Mouse (Mus musculus): ENCODE data around the gene Kif13a. TPM values are rescaled to one million over a fixed set of nuclear protein-coding genes. Genes with fewer than 3 reads are reported as not detected.

Kif13a gene
- total RNA-seq, 4 experiments from 2014 or later = 88.4 to 103 (median 97.4) TPM

DNA sequence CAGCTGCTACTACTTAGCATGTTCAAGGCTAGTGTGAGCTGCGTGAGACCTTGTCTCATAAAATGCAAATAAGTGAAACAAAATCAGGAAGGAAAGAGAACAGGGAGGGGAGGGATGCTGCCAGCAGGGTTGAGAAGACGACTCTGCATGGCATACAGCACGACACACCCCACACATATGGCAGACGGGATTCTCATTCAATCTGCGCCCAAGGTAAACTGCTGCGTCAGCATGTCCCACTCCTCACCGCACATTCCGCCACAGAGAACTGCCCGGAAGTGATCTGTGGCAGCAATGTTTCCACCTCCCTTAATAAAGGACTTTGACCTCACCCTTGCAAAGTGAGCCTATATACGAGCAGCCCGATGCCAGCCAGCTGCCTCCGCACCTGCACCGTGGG is 4.0 kb downstream of the Kif13a start:
- DNase-seq (ENCODE audit: low spot score in 2 of 2) = no peak

DNA sequence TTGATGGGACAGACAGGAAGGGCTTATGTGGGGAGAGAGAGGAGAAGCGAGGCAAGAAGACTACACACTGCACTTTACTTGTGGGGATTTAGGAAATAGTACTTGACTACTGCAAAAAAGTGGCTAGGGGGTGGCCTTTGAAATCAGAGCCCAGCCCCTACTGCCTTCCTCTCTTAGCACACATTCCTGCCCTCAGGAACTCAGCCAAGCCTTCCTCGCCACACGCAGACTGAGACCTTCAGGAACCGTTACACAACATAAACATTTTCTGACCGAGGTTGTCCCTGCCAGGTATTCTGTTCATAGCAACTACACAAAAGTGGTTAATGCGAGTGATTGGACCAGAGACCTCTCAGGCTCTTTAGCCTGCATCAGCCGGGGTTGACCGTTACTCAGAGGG is 8.1 kb downstream of the Kif13a start:
- DNase-seq (ENCODE audit: low spot score in 2 of 2) = no peak

- no peak for DNase-seq (ENCODE audit: low spot score in 2 of 2)
Measured at GRCm38 (mm10) chr13:46919797-46920196, 9.9 kb downstream of the Kif13a start.

GRCm38 (mm10) chr13:46918509-46918908 is 11.2 kb downstream of the Kif13a start:
- DNase-seq (ENCODE audit: low spot score in 2 of 2) = no peak

- no peak for DNase-seq (ENCODE audit: low spot score in 2 of 2)
Measured at GRCm38 (mm10) chr13:46911960-46912359, 17.7 kb downstream of the Kif13a start.

DNA sequence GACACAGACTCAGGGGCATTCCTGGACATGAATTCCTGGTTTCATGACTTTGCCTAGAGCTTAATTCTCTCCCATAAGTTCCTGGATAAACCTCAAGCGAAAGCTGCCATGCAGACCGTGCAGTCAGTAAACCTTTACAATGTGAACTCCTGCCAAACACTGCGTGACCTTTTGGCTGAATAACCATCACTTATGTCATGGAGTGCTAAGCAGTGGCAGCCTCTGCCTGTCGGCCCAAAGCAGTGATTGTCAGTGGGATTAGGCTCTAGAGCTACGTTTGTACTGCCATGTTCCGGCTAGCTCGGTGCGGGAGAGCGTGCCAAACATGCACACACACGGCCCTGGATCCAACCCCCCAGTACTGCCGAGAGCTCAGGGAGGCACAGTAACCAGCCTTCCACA is 18.6 kb downstream of the Kif13a start:
- no peak for DNase-seq (ENCODE audit: low spot score in 2 of 2)

DNA sequence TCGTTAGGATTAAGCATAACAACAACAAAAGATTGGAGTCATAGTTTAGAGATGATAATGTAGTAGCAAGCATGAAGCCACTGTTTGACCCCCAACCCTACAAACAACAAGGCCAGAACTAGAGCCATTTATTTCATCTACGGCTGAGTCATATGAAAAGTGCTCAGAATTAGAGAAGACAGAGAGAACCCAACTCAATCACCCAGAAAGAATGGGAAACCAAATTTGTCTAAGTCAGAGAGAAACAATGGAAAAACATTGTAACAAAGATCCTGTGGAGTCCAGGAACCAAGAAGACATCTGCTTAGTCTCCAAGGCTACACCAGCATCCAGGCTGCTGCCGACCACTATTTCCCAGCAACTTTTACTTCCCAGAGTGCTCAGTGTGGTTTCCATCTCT is 19.7 kb downstream of the Kif13a start:
- no peak for DNase-seq (ENCODE audit: low spot score in 2 of 2)

DNA sequence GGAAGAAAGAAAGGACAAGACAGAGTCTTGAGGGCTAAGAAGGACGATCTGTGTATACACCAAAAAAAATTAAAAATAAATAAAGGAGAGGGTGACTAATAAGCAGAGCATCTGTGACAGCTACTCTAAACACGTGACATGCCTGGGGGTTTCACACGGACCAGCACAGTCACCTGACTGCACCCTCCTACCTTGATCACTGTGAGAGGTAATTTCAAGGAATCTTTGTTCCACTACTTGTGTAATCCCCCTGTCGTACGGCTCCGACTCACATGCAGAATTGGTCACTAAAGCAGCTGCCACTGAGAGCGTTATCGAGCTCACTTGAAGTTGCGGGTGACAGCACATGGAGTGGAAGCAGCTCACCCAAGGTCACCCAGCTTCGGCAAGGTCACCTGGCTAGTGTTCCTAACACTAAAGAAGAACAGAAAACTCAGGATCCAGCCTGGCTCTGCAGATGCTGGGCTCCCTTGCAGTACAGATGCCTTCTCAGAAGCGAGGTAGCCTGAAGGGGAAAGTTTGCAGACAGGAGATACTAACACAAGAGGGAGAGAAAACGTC is 20.6 kb downstream of the Kif13a start:
- no peak for DNase-seq (ENCODE audit: low spot score in 2 of 2)

DNA sequence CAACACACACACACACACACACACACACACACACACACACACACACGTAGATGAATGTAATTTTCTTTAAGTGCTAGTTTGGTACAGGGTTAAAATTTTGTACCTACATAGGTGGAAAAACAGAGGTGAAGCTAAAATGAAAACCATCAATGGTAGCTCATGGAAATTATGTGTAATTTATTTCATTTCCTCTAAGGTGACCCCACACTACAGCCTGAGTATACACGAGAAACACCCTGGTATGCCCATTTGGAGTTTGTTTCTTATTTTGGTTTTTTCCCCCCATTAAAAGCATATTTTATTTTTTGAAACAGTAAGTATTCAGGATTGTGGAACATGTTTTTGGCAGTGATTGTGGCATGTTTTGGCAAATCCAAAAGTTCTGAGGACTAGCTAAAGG is 21.3 kb downstream of the Kif13a start:
- DNase-seq (ENCODE audit: low spot score in 2 of 2) = no peak

- no peak for DNase-seq (ENCODE audit: low spot score in 2 of 2)
Measured at GRCm38 (mm10) chr13:46907861-46908260, 21.8 kb downstream of the Kif13a start.

DNA sequence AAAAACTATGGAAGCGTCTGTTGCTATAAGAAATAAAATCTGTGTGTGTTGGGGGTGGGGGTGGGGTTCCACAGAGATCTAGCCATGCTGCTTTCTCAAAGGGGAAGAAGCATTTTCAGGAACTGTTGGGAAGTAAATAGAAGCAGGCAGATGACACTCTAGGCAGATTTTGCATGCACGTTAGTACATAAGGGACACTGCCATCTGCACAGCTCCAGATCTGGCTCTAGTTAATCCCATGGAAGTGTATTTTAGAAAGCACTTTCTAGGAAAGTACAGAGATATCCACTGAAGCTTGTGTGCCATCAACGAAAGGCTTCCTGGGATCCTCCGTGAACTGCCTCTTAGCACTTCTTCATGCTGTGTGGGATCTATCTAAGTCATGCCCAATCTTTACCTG is 22.6 kb downstream of the Kif13a start:
- no peak for DNase-seq (ENCODE audit: low spot score in 2 of 2)

GRCm38 (mm10) chr13:46905971-46906370 is 23.7 kb downstream of the Kif13a start:
- DNase-seq (ENCODE audit: low spot score in 2 of 2) = no peak

DNA sequence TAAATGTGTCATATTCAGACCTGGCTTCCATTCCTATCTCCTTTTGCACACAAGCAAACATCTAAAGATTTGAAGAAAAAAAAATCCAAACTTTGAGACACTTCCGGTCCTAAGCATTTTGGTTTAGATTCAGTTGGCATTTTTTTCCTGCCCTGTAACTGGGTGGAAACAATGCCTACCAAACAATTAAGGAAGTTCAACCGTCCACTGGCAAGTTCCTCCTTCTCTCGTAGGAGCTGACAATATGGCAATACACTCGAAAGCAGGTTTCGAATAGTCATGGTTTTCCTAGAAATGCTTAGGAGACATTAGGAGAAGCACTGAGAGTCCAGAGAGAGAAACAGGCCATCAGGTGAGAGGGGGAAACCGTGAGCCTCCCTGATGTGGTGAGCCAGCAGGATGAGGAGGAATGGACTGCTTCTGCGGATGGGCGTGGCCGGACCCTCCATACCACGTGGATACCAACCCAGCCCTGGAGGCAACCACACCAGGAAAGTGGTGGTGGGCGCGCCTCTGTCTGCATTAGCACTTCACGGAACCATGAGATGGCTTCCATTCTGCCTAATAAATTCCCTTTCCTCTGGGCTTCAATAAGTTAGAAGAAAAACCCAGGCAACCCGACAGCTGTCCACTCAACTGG is 24.6 kb downstream of the Kif13a start:
- no peak for DNase-seq (ENCODE audit: low spot score in 2 of 2)

- DNase-seq (ENCODE audit: low spot score in 2 of 2) = no peak
Measured at GRCm38 (mm10) chr13:46902568-46903255, 27.0 kb downstream of the Kif13a start.

DNA sequence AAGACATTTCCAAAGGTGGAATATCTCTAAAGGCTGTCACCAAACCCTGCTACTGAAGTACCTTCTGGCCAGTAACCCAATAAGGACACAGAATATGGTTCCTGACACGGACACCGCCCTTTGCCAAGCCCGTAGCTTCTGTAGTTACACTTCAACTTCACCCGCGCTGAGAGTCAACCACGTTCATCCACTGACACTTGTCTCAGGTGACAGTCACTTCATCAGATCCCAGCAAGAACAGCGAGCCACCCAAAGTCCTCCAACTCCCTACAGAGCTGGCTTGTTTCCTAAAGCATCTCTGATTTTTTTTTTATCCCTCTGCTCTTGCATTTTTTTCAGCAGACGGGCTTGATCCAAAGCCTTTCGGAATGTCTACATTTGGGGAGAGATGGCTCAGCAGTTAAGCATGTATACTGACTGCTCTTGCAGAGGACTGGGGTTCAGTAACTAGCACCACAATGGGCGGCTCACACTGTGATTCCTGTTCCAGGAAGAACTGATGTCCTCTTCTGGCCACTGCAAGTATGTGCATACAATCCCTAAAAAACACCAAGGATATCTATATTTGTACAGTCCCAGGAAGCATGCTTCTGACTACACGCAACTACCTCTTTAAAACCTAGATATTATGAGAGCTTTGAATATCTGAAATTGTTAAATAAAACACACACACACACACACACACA is 28.7 kb downstream of the Kif13a start:
- no peak for DNase-seq (ENCODE audit: low spot score in 2 of 2)

- DNase-seq (ENCODE audit: low spot score in 2 of 2) = no peak
Measured at GRCm38 (mm10) chr13:46898837-46899236, 30.8 kb downstream of the Kif13a start.

- no peak for DNase-seq (ENCODE audit: low spot score in 2 of 2)
Measured at GRCm38 (mm10) chr13:46898411-46898810, 31.3 kb downstream of the Kif13a start.

DNA sequence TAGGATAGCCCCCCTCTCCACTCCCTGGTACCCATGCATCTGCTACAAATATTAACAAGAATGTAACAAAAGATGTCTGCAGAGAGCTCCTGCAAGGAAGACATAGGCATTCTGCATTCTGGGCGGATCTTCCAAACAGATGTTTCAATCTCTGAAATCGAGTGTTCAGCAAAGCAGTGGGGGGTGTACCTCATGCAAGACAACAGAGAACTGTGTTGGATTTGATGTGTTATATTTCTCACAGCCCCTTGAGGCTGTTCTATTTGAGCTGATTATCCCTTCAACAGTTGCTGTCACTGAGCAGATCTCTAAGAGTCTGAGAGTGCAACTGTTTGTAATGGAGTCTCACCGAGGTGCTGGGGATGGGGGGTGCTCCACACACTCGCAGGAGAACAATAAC is 37.3 kb downstream of the Kif13a start:
- no peak for DNase-seq (ENCODE audit: low spot score in 2 of 2)

GRCm38 (mm10) chr13:46888150-46888683 is 41.5 kb downstream of the Kif13a start:
- no peak for DNase-seq (ENCODE audit: low spot score in 2 of 2)

DNA sequence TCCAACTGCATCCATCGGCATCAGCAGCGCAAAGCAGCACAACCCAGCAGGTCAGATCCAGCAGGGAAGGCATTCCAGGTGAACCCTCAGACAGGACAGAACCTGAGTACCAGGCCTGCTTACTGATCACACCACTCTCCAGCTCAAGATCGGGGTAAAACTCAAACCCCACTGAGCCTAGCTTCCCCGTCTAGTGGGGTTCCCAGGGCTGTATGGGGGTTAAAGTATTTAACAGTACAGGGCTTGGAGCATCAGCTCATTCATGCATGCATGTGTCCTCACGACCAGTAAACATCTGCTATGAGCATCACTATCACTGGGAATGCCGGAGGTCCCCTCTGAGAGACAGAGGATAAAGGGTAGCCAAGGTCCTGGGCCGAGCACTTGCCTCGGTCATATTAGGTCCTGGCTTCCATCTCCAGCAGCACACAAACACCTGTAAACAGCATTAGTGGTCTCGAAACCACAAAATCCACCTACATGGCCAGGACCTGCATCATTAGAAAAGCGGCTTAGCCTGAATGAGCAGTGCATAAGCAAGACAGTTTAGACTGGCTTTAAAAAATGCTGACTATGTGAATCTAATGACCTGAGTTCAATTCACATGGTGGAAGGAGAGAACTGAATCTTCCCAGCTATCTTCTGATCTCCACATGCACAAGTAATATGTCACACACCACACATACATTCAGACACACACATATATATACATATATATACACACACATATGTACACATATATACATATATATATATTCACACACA is 43.0 kb downstream of the Kif13a start:
- no peak for DNase-seq (ENCODE audit: low spot score in 2 of 2)

DNA sequence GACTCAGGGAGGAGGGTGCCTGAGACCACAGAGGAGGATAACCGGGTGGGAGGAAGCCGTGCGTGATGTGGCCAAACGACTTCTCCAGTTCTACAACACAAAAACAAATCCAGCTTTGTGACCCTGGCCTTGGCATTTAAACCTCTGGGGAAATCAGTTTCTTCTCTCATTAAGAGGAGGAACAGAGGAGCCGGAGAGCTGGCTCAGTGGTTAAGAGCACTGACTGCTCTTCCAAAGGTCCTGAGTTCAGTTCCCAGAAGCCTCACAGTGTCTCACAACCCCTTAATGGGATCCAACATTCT is 44.0 kb downstream of the Kif13a start:
- no peak for DNase-seq (ENCODE audit: low spot score in 2 of 2)
